Mouse (Mus musculus): ENCODE results near the gene C130050O18Rik. TPM values are rescaled to one million over a fixed set of nuclear protein-coding genes. Genes with fewer than 3 reads are reported as not detected.

C130050O18Rik gene
- polyA plus RNA-seq, 1 experiment: 0.25 TPM

GRCm38 (mm10) chr5:139445258-139445657 lies 40.2 kb downstream of the C130050O18Rik start:
- no peaks in the 10 kb centered on the region for H3K36me3 ChIP-seq (ENCODE audit: control insufficient read depth, insufficient read depth)
- TF ChIP-seq MYOG (IDR thresholded peaks at IDR 0.05; ENCODE audit: control insufficient read depth in 1 of 3, insufficient read depth in 1 of 3, insufficient read length in 2 of 3, low read depth in 2 of 3) (no peak), MYOD1 (IDR thresholded peaks at IDR 0.05; ENCODE audit: control insufficient read depth in 1 of 3, insufficient read length in 2 of 3, low read depth in 2 of 3) (no peak), E2F4 (IDR thresholded peaks at IDR 0.05; ENCODE audit: insufficient read depth) (no peak), TCF3 (IDR thresholded peaks at IDR 0.05; ENCODE audit: insufficient read length, low read depth) (no peak), POLR2AphosphoS2 (IDR thresholded peaks at IDR 0.05; ENCODE audit: insufficient read length, low read depth) (no peak), TCF12 (IDR thresholded peaks at IDR 0.05; ENCODE audit: insufficient read depth, poor library complexity, severe bottlenecking) (no peak), CEBPB (IDR thresholded peaks at IDR 0.05; ENCODE audit: insufficient read depth, poor library complexity, severe bottlenecking) (no peak), REST (IDR thresholded peaks at IDR 0.05; ENCODE audit: insufficient read depth, insufficient read length) (no peak), MAX (IDR thresholded peaks at IDR 0.05; ENCODE audit: low read depth) (no peak), POLR2A (IDR thresholded peaks at IDR 0.05; ENCODE audit: insufficient read length, low read depth) (no peak), SRF (IDR thresholded peaks at IDR 0.05; ENCODE audit: control insufficient read depth, insufficient read length, low read depth) (no peak), USF1 (IDR thresholded peaks at IDR 0.05; ENCODE audit: low read depth) (no peak)
- no peak overlapping the region for H3K4me3 ChIP-seq

DNA sequence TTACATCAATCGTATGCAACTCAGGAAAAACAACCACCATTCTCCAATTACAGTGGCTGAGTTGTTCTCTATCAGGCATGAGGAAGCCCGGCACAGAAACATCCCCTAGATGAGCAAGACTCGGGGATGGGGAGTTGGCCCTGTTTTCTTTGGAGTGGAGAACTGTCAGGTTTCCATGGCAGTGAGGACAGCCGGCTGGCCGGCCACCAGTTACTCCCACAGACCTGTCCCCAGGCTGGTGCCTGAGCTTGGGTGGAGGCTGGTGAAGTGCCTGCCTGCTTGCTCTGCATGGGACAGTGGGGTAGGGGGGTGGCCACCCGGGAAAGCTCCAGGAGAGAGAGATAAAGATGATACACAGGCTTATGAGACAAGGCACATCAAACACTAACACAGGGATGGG lies 42.9 kb downstream of the C130050O18Rik start:
- H3ac ChIP-seq (ENCODE audit: control insufficient read depth, insufficient read length): no peak overlapping the region
- TF ChIP-seq CEBPB (IDR thresholded peaks at IDR 0.05; ENCODE audit: insufficient read depth, poor library complexity, severe bottlenecking): no peak
- TF ChIP-seq MAX (IDR thresholded peaks at IDR 0.05; ENCODE audit: low read depth): no peak
- TF ChIP-seq MYOD1 (IDR thresholded peaks at IDR 0.05; ENCODE audit: control insufficient read depth in 1 of 3, insufficient read length in 2 of 3, low read depth in 2 of 3): no peak
- no peak for TF ChIP-seq POLR2AphosphoS2 (IDR thresholded peaks at IDR 0.05; ENCODE audit: insufficient read length, low read depth)
- no peak for TF ChIP-seq SRF (IDR thresholded peaks at IDR 0.05; ENCODE audit: control insufficient read depth, insufficient read length, low read depth)
- TF ChIP-seq USF1 (IDR thresholded peaks at IDR 0.05; ENCODE audit: low read depth): no peak
- TF ChIP-seq POLR2A (IDR thresholded peaks at IDR 0.05; ENCODE audit: insufficient read length, low read depth): no peak
- TF ChIP-seq E2F4 (IDR thresholded peaks at IDR 0.05; ENCODE audit: insufficient read depth): no peak
- no peak for TF ChIP-seq TCF3 (IDR thresholded peaks at IDR 0.05; ENCODE audit: insufficient read length, low read depth)
- no peak for TF ChIP-seq REST (IDR thresholded peaks at IDR 0.05; ENCODE audit: insufficient read depth, insufficient read length)
- TF ChIP-seq TCF12 (IDR thresholded peaks at IDR 0.05; ENCODE audit: insufficient read depth, poor library complexity, severe bottlenecking): no peak
- no peak for TF ChIP-seq MYOG (IDR thresholded peaks at IDR 0.05; ENCODE audit: control insufficient read depth in 1 of 3, insufficient read depth in 1 of 3, insufficient read length in 2 of 3, low read depth in 2 of 3)
- no peak overlapping the region for H3K4me3 ChIP-seq

More at GRCm38 (mm10) chr5:139445258-139445657, 40.2 kb downstream of the C130050O18Rik start:
- H3ac ChIP-seq (ENCODE audit: control insufficient read depth, insufficient read length): no peak overlapping the region
- H3K27me3 ChIP-seq (ENCODE audit: control insufficient read depth, insufficient read depth, insufficient read length): no peaks in the 10 kb centered on the region
- H3K4me2 ChIP-seq (ENCODE audit: low read depth): no peak overlapping the region
- no peaks in the 10 kb centered on the region for H3K79me2 ChIP-seq (ENCODE audit: control insufficient read depth, insufficient read depth)

DNA sequence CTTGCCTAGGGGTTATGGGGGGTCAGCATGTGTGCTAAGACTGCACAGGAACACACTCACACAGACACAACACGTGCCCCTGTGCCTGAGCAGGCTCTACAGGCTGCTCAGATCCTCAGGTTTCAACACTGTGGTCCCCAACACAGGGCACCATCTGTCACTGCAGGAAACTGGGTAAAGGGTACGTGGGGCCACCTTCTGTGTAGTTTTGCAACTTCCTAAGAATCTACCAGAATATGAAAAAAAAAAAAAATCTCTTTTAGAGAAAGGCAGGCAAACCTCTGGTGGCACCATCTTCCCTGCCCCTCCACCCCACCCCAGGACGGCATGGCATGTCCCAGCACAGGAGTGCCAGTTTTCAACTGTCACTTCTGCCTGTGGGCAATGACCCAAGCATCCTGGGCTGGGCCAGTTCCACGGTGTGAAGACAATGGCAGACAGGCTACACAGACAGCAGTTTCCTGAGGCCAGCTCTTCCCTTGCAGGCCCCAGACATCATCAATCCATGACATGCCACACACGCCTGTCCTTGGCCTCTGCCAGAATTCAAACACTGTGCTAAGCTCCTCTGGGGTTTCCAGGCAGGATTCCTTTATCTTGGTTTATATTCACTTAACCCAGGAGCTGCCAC lies 44.2 kb downstream of the C130050O18Rik start:
- Histone ChIP-seq H3K27me3 (ENCODE audit: control insufficient read depth, insufficient read depth, insufficient read length) (no peaks in the 10 kb centered on the region), H3ac (ENCODE audit: control insufficient read depth, insufficient read length) (no peak overlapping the region), H3K36me3 (ENCODE audit: control insufficient read depth, insufficient read depth) (peaks cover 2% of the 10 kb centered on the region), H3K4me2 (ENCODE audit: low read depth) (no peak overlapping the region), H3K79me2 (ENCODE audit: control insufficient read depth, insufficient read depth) (no peaks in the 10 kb centered on the region), H3K4me3 (no peak overlapping the region)
- no peak for TF ChIP-seq CEBPB (IDR thresholded peaks at IDR 0.05; ENCODE audit: insufficient read depth, poor library complexity, severe bottlenecking)

More for the DNA sequence above, 42.9 kb downstream of the C130050O18Rik start:
- H3K27me3 ChIP-seq (ENCODE audit: control insufficient read depth, insufficient read depth, insufficient read length): no peaks in the 10 kb centered on the region
- H3K79me2 ChIP-seq (ENCODE audit: control insufficient read depth, insufficient read depth): no peaks in the 10 kb centered on the region
- no peaks in the 10 kb centered on the region for H3K36me3 ChIP-seq (ENCODE audit: control insufficient read depth, insufficient read depth)
- H3K4me2 ChIP-seq (ENCODE audit: low read depth): no peak overlapping the region

DNA sequence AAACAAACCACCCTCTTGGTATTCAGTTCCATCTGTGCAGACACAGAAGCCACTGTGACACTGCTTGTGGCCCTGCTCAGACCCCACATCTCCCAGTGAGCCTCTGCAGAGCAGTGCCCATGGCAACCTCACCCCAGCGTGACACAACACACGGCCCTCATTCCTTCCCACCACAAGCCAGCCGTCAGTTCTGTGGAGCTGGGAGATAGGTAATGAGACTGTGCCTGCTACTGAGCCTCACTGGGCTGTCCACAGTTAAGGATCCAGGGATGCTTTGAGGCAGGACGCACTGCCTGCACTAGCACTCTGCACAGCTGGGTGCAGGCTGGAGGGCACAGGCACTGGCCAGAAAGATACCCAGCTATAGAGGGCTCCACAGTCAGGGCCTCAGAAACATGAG lies 44.8 kb downstream of the C130050O18Rik start:
- Histone ChIP-seq H3K4me3 (no peak overlapping the region), H3ac (ENCODE audit: control insufficient read depth, insufficient read length) (no peak overlapping the region), H3K4me2 (ENCODE audit: low read depth) (no peak overlapping the region), H3K79me2 (ENCODE audit: control insufficient read depth, insufficient read depth) (no peaks in the 10 kb centered on the region), H3K27me3 (ENCODE audit: control insufficient read depth, insufficient read depth, insufficient read length) (no peaks in the 10 kb centered on the region), H3K36me3 (ENCODE audit: control insufficient read depth, insufficient read depth) (peaks cover 8% of the 10 kb centered on the region)
- no peak for TF ChIP-seq SRF (IDR thresholded peaks at IDR 0.05; ENCODE audit: control insufficient read depth, insufficient read length, low read depth)
- TF ChIP-seq POLR2A (IDR thresholded peaks at IDR 0.05; ENCODE audit: insufficient read length, low read depth): no peak
- TF ChIP-seq E2F4 (IDR thresholded peaks at IDR 0.05; ENCODE audit: insufficient read depth): no peak
- TF ChIP-seq TCF3 (IDR thresholded peaks at IDR 0.05; ENCODE audit: insufficient read length, low read depth): no peak
- no peak for TF ChIP-seq POLR2AphosphoS2 (IDR thresholded peaks at IDR 0.05; ENCODE audit: insufficient read length, low read depth)
- TF ChIP-seq MYOD1 (IDR thresholded peaks at IDR 0.05; ENCODE audit: control insufficient read depth in 1 of 3, insufficient read length in 2 of 3, low read depth in 2 of 3): no peak
- TF ChIP-seq USF1 (IDR thresholded peaks at IDR 0.05; ENCODE audit: low read depth): no peak
- TF ChIP-seq MYOG (IDR thresholded peaks at IDR 0.05; ENCODE audit: control insufficient read depth in 1 of 3, insufficient read depth in 1 of 3, insufficient read length in 2 of 3, low read depth in 2 of 3): no peak
- TF ChIP-seq TCF12 (IDR thresholded peaks at IDR 0.05; ENCODE audit: insufficient read depth, poor library complexity, severe bottlenecking): no peak
- no peak for TF ChIP-seq REST (IDR thresholded peaks at IDR 0.05; ENCODE audit: insufficient read depth, insufficient read length)
- TF ChIP-seq MAX (IDR thresholded peaks at IDR 0.05; ENCODE audit: low read depth): no peak
- TF ChIP-seq CEBPB (IDR thresholded peaks at IDR 0.05; ENCODE audit: insufficient read depth, poor library complexity, severe bottlenecking): no peak

DNA sequence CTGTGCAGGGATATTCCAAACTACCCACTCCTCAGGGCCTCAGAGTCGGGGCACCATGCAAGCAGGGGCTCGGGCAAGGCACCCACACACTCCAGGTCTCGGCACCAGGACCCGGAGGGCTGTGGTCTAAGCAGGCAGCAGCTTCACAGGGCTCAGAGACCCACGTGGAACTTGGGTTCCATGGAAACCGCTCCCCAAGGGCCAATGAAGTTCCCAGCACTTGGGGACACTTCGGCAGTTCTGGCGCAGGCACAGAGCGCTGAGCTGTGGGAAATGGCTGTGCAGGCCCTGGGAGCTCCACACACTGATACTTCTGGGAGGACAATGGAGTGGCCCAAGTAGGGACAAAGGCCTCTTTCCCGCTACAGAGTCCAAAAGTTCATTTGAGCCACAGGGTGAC lies 48.0 kb downstream of the C130050O18Rik start:
- no peak for TF ChIP-seq MYOG (IDR thresholded peaks at IDR 0.05; ENCODE audit: control insufficient read depth in 1 of 3, insufficient read depth in 1 of 3, insufficient read length in 2 of 3, low read depth in 2 of 3)
- no peak for TF ChIP-seq TCF12 (IDR thresholded peaks at IDR 0.05; ENCODE audit: insufficient read depth, poor library complexity, severe bottlenecking)
- TF ChIP-seq POLR2AphosphoS2 (IDR thresholded peaks at IDR 0.05; ENCODE audit: insufficient read length, low read depth): no peak
- TF ChIP-seq MYOD1 (IDR thresholded peaks at IDR 0.05; ENCODE audit: control insufficient read depth in 1 of 3, insufficient read length in 2 of 3, low read depth in 2 of 3): no peak
- H3ac ChIP-seq (ENCODE audit: control insufficient read depth, insufficient read length): no peak overlapping the region
- peaks cover 8% of the 10 kb centered on the region for H3K36me3 ChIP-seq (ENCODE audit: control insufficient read depth, insufficient read depth)
- no peaks in the 10 kb centered on the region for H3K27me3 ChIP-seq (ENCODE audit: control insufficient read depth, insufficient read depth, insufficient read length)
- H3K4me3 ChIP-seq: no peak overlapping the region
- no peak overlapping the region for H3K4me2 ChIP-seq (ENCODE audit: low read depth)
- H3K79me2 ChIP-seq (ENCODE audit: control insufficient read depth, insufficient read depth): no peaks in the 10 kb centered on the region

All from myocyte (in vitro differentiated cells).